Mouse (Mus musculus): ENCODE measurements around the gene Cabp5.
"Not testable (repeated sequence)": the region's sequence is repeated elsewhere in the genome, so short reads cannot be mapped to it uniquely, and the experiment has no call there.

Gene Cabp5

DNA sequence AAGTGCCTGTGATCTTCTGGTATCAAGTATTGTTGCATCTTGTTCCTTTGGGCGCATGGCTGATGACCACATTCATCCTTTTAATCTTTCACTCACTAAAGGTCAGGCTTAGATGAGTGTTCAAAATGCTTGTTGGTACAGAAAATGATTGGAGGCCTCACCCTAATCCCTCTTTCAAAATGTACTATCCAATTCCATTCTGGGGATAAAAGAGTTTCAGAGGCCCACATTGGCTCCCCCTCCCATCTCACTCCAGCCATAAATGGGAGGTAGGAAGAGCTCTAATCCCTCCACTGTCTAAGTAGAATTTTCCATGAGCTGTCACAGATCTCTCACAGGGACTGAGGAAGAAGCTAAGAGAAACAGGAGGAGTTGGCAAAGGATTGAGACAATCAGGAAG lies at the start of gene Cabp5:
Cabp5 (plus strand) TSS at position 301 of the 400 bp plus-strand sequence.
- in situ Hi-C loops (cut with MboI): no loop called here

DNA sequence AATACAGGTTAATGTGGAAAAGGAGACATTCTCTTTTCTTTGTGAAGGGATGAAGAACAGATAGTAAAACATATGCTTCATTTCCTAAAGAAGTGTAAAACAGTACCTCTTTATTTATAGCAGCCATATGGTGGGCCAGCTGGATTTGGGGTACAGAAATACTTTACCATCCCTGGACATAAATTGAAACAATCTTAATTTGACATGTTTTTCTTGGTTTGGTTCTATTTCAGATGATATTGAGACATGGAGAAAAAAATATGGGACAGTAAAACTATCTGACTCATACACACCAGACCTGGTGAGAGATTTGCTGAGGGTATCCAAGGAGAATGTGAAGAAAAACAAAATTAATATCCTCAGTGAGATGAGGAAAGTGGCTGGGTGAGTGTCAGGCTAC lies 42.0 kb upstream of the Cabp5 start:
- in situ Hi-C loops (cut with MboI): no loop called here

DNA sequence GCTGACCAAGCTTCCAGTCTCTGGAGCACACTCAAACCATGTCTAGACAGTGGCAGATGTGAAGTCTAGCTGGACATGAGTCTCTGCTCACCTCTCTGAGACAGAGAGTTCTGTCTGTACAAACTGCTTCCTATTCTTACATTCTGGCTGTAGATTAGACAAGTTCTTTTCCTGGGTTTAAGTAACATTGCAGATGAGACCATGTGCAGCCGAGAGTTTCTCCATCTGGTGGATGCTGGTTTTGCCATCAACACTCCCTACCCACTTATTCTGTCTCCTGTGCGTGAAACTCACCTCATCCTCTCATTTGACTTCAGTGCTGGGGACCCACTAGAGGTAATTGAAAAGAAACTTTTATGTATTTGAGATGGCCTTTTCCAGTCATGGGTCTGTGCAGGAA lies 17.3 kb upstream of the Cabp5 start:
- in situ Hi-C loops (cut with MboI): no loop called here

DNA sequence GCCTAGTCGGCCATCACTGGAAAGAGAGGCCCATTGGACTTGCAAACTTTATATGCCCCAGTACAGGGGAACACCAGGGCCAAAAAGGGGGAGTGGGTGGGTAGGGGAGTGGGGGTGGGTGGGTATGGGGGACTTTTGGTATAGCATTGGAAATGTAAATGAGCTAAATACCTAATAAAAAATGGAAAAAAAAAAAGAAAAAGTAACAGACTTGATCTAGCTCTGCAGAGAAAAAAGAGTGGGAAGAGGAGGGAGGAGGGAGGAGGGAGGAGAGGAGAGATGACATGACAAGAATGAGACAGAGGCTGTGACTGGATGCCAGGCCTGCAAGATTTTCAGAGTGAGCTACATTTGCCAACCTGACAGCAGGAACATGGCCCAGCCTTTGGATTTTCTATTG lies 52.6 kb downstream of the Cabp5 start, which contains the start of gene Bsph1:
Bsph1 (plus strand) TSS at position 301 of the 400 bp plus-strand sequence.
- in situ Hi-C loops (cut with MboI): not testable (repeated sequence)

Data from mature B cell (primary cell).